Mouse (Mus musculus) adipose tissue, adult 10 weeks (tissue): ENCODE data around the gene Traf1. TPM values are rescaled to one million over a fixed set of nuclear protein-coding genes. Genes with fewer than 3 reads are reported as not detected.

Source experiments
- polyA plus RNA-seq: library from polyadenylated mRNA; stranded (reverse); fragments of 350-450 nt; fragmentation: Illumina TruSeq; extraction: RNeasy Lipid Tissue Mini Kit (QIAGEN cat#74804); gene quantifications from one replicate; pipeline ENCODE4 v1.2.3, GENCODE M21; 2014; ENCODE audit warnings: low read depth, low replicate concordance

Gene Traf1
- 4.2 TPM for polyA plus RNA-seq

GRCm38 (mm10) chr2:34961481-34962036 is at the start of gene Traf1:
TSS of gene Traf1 (minus strand) at chr2:34961772.

GRCm38 (mm10) chr2:34913218-34914068 is 48.1 kb downstream of the Traf1 start, which contains the start of gene Phf19:
TSS of gene Phf19 (minus strand) at chr2:34914026.

Other genes starting within 250 kb of the Traf1 start
- gene Gapvd1, start 206.5 kb downstream of the Traf1 start, polyA plus RNA-seq: 44.0 TPM
- 1,035 TPM for gene Hspa5, start 189.8 kb downstream of the Traf1 start, polyA plus RNA-seq
- gene Rabepk, start 161.9 kb downstream of the Traf1 start, polyA plus RNA-seq: 30.7 TPM
- 60.8 TPM for gene Fbxw2, start 135.5 kb downstream of the Traf1 start, polyA plus RNA-seq
- gene Gm34653, start 128.8 kb downstream of the Traf1 start, polyA plus RNA-seq: not detected
- gene Cutal, start 87.4 kb downstream of the Traf1 start, polyA plus RNA-seq: 13.7 TPM
- 31.7 TPM for gene Psmd5, start 86.8 kb downstream of the Traf1 start, polyA plus RNA-seq
- 10.8 TPM for gene Phf19, start 47.7 kb downstream of the Traf1 start, polyA plus RNA-seq
- gene Hc, start 99.7 kb upstream of the Traf1 start, polyA plus RNA-seq: not detected
- gene AI182371, start 139.8 kb upstream of the Traf1 start, polyA plus RNA-seq: 0.47 TPM
- 16.8 TPM for gene Cntrl, start 147.7 kb upstream of the Traf1 start, polyA plus RNA-seq
- 122 TPM for gene Rab14, start 239.3 kb upstream of the Traf1 start, polyA plus RNA-seq